Mouse (Mus musculus) CH12.LX (cell line): ENCODE results near the gene Dok5. TPM values are rescaled to one million over a fixed set of nuclear protein-coding genes. Genes with fewer than 3 reads are reported as not detected.

ENCODE experiments used
- DNase-seq: peaks from one replicate; pipeline ENCODE4 v3.0.0-alpha.2; 2013; ENCODE audit errors: extremely low read depth
- H3K27ac ChIP-seq: 2 replicates; pipeline ENCODE4 v1.5.1; 2012; ENCODE audit warnings: low read depth, mild to moderate bottlenecking, control low read depth, moderate library complexity; ENCODE audit not compliant: insufficient read depth
- H3K27me3 ChIP-seq: replicated peaks from 2 replicates; pipeline ENCODE3; 2012; ENCODE audit warnings: inconsistent platforms
- H3K36me3 ChIP-seq, 2 experiments: replicated peaks in 1 of 2; 2 replicates each; pipeline versions ENCODE3 to v1.6.1; 2012; ENCODE audit warnings: inconsistent platforms in 1 of 2, low read length in 1 of 2, mild to moderate bottlenecking in 1 of 2, mixed read lengths in 1 of 2, moderate library complexity in 1 of 2; ENCODE audit not compliant: control insufficient read depth in 1 of 2, insufficient read depth in 1 of 2
- H3K4me1 ChIP-seq, 2 experiments: 2 replicates each; pipeline ENCODE4 v1.6.1; 2012; ENCODE audit warnings: inconsistent platforms in 1 of 2, moderate library complexity in 1 of 2; ENCODE audit not compliant: insufficient read depth in 2 of 2, control insufficient read depth in 1 of 2
- H3K4me2 ChIP-seq: 2 replicates; pipeline ENCODE4 v1.6.1; 2012; ENCODE audit warnings: low read depth, mild to moderate bottlenecking, control low read depth; ENCODE audit not compliant: poor library complexity, insufficient read depth, severe bottlenecking
- H3K4me3 ChIP-seq, 3 experiments: fragments of 150-350 bp in 1 of 3; sonication (generic) in 1 of 3; replicated peaks in 1 of 3; 2 replicates each; pipeline versions ENCODE3 to v1.5.1; 2011 to 2012; ENCODE audit warnings: low read depth in 2 of 3, low read length in 2 of 3, mild to moderate bottlenecking in 2 of 3, moderate library complexity in 2 of 3, control low read depth in 1 of 3, improper control_type of control experiment in 1 of 3, inconsistent platforms in 1 of 3, mixed read lengths in 1 of 3; ENCODE audit not compliant: poor library complexity in 1 of 3
- H3K79me2 ChIP-seq: replicated peaks from 2 replicates; pipeline ENCODE4 v1.6.1; 2012; ENCODE audit warnings: mild to moderate bottlenecking, moderate library complexity; ENCODE audit not compliant: control insufficient read depth, poor library complexity, insufficient read depth, severe bottlenecking; ENCODE audit errors: extremely low read depth
- H3K9ac ChIP-seq: 2 replicates; pipeline ENCODE4 v1.6.1; 2012; ENCODE audit warnings: low read depth, mild to moderate bottlenecking, control low read depth, moderate library complexity; ENCODE audit not compliant: insufficient read depth
- H3K9me3 ChIP-seq: replicated peaks from 2 replicates; pipeline ENCODE3; 2012; ENCODE audit warnings: low read length, inconsistent platforms, mixed read lengths
- CHD1 ChIP-seq: IDR thresholded peaks from 2 replicates; pipeline ENCODE4 v1.6.1; 2012; ENCODE audit warnings: low read depth, low read length, improper control_type of control experiment, inconsistent platforms
- CTCF ChIP-seq, 2 experiments: IDR thresholded peaks in 1 of 2; conservative IDR thresholded peaks in 1 of 2; 2 replicates each; pipeline ENCODE4 v1.5.1; 2011 to 2012; ENCODE audit warnings: low read depth in 2 of 2, low read length in 2 of 2, improper control_type of control experiment in 1 of 2, inconsistent platforms in 1 of 2, mild to moderate bottlenecking in 1 of 2, moderate library complexity in 1 of 2
- E2F4 ChIP-seq: IDR thresholded peaks from 2 replicates; pipeline ENCODE4 v1.6.1; 2011; ENCODE audit warnings: low read depth, low read length, improper control_type of control experiment; ENCODE audit not compliant: insufficient replicate concordance
- ELF1 ChIP-seq: IDR thresholded peaks from 2 replicates; pipeline ENCODE4 v1.6.1; 2014; ENCODE audit warnings: low read depth, mild to moderate bottlenecking, inconsistent platforms, low read length, improper control_type of control experiment
- EP300 ChIP-seq: IDR thresholded peaks from 2 replicates; pipeline ENCODE4 v1.6.1; 2011; ENCODE audit warnings: low read length, improper control_type of control experiment
- HCFC1 ChIP-seq: IDR thresholded peaks from 2 replicates; pipeline ENCODE4 v1.6.1; 2012; ENCODE audit warnings: low read depth, mild to moderate bottlenecking, inconsistent platforms, low read length, improper control_type of control experiment
- JUND ChIP-seq: conservative IDR thresholded peaks from 2 replicates; pipeline ENCODE4 v1.6.1; 2011; ENCODE audit warnings: low read depth, low read length, improper control_type of control experiment
- KAT2A ChIP-seq: IDR thresholded peaks from 2 replicates; pipeline ENCODE4 v1.6.1; 2012; ENCODE audit warnings: low read length, improper control_type of control experiment, inconsistent platforms; ENCODE audit not compliant: insufficient replicate concordance
- MAFK ChIP-seq: IDR thresholded peaks from 2 replicates; pipeline ENCODE4 v1.6.1; 2011; ENCODE audit warnings: low read length, improper control_type of control experiment; ENCODE audit not compliant: insufficient replicate concordance
- MAX ChIP-seq: IDR thresholded peaks from 2 replicates; pipeline ENCODE4 v1.6.1; 2011; ENCODE audit warnings: low read length, improper control_type of control experiment
- MEF2A ChIP-seq: IDR thresholded peaks from 2 replicates; pipeline ENCODE4 v1.6.1; 2014; ENCODE audit warnings: low read depth, mild to moderate bottlenecking, inconsistent platforms, low read length, improper control_type of control experiment, borderline replicate concordance
- MYC ChIP-seq: IDR thresholded peaks from 2 replicates; pipeline ENCODE4 v1.6.1; 2011; ENCODE audit warnings: low read depth, mild to moderate bottlenecking, improper control_type of control experiment, low read length
- NELFE ChIP-seq: IDR thresholded peaks from 2 replicates; pipeline ENCODE4 v1.6.1; 2011; ENCODE audit warnings: low read depth, low read length, improper control_type of control experiment
- NRF1 ChIP-seq: IDR thresholded peaks from 2 replicates; pipeline ENCODE4 v1.6.1; 2014; ENCODE audit warnings: low read depth, mild to moderate bottlenecking, inconsistent platforms, low read length, improper control_type of control experiment, moderate library complexity
- PAX5 ChIP-seq: IDR thresholded peaks from 2 replicates; pipeline ENCODE4 v1.6.1; 2012; ENCODE audit warnings: low read length, inconsistent platforms, mixed read lengths
- POLR2AphosphoS2 ChIP-seq: IDR thresholded peaks from 2 replicates; pipeline ENCODE4 v1.6.1; 2011; ENCODE audit warnings: low read depth, low read length, improper control_type of control experiment
- SIN3A ChIP-seq: IDR thresholded peaks from 2 replicates; pipeline ENCODE4 v1.6.1; 2012; ENCODE audit warnings: low read length, improper control_type of control experiment, inconsistent platforms
- SMC3 ChIP-seq: IDR thresholded peaks from 2 replicates; pipeline ENCODE4 v1.6.1; 2011; ENCODE audit warnings: low read depth, low read length, improper control_type of control experiment
- TCF12 ChIP-seq: IDR thresholded peaks from 2 replicates; pipeline ENCODE4 v1.6.1; 2014; ENCODE audit warnings: low read depth, mild to moderate bottlenecking, inconsistent platforms, low read length, improper control_type of control experiment
- USF1 ChIP-seq: IDR thresholded peaks from 2 replicates; pipeline ENCODE4 v1.6.1; 2014; ENCODE audit warnings: low read depth, mild to moderate bottlenecking, inconsistent platforms, low read length, improper control_type of control experiment
- ZMIZ1 ChIP-seq: IDR thresholded peaks from 2 replicates; pipeline ENCODE4 v1.6.1; 2012; ENCODE audit warnings: low read depth, mild to moderate bottlenecking, inconsistent platforms, low read length, improper control_type of control experiment
- ZNF384 ChIP-seq: IDR thresholded peaks from 2 replicates; pipeline ENCODE4 v1.6.1; 2012; ENCODE audit warnings: low read depth, low read length, improper control_type of control experiment, inconsistent platforms
- dilution Hi-C: fragments of 300-500 bp; cut with MboI; formaldehyde crosslinking; loops from 2 replicates; pipeline ENCODE4 v1.14.3; 2020; ENCODE audit warnings: low sequenced_read_pairs; ENCODE audit not compliant: extremely low pct_unique_long_range_greater_than_20kb, extremely low pct_ligation_motif_present
- in situ Hi-C: fragments of 300-500 bp; cut with MboI; formaldehyde crosslinking; loops from 3 replicates; pipeline ENCODE4 v1.14.3; 2019; ENCODE audit warnings: low sequenced_read_pairs, low pct_ligation_motif_present, low pct_unique_long_range_greater_than_20kb, mixed read lengths
- polyA plus RNA-seq: library from polyadenylated mRNA; unstranded; fragments of >175 nt; gene quantifications from 2 replicates; pipeline ENCODE4 v1.2.1, GENCODE M21; 2012; ENCODE audit warnings: low read depth; ENCODE audit not compliant: insufficient read length
- total RNA-seq, 2 experiments: library from RNA; depleted of rRNA; stranded (reverse); fragments of 300-350 nt in 1 of 2; fragments of >200 nt in 1 of 2; gene quantifications; 2 replicates each; pipeline ENCODE4 v1.2.3; 2012 to 2014

Dok5 gene
- total and polyA plus RNA-seq, 3 experiments = not detected

DNA sequence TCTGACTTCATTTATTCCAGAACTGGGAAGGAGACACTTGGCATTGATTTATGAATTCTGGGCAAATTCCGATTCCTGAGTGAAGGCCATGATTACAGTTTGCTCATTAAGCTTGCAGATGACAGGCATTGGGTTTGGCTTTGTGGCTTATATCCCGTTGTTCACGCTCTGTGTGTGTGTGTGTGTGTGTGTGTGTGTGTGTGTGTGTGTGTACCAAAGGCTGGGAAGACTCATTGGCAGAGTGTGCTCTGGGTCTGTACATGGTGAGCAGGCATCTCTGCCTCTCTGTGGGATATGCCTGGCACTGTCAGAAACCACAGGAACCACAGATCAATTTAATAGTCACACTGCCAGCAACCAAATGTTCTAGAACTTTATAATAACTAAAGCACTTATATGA lies 17.3 kb downstream of the Dok5 start:
- H3K27me3 ChIP-seq = no peaks in the 10 kb centered on the region
- TF ChIP-seq POLR2AphosphoS2 (no peak), PAX5 (no peak), JUND (no peak), MAX (no peak), E2F4 (no peak), CHD1 (no peak), SMC3 (no peak), NRF1 (no peak), ZMIZ1 (no peak), HCFC1 (no peak), CTCF (conservative IDR thresholded peaks at IDR 0.05 in 1 of 2, IDR thresholded peaks at IDR 0.05 in 1 of 2; ENCODE audit: low read depth in 2 of 2, low read length in 2 of 2) (no peak), KAT2A (no peak)
- H3K4me1 ChIP-seq = no peaks in the 10 kb centered on the region
- in situ Hi-C loops (no loop called here), dilution Hi-C loops (no loop called here)
- no peak overlapping the region for H3K9ac ChIP-seq
- no peak overlapping the region for H3K27ac ChIP-seq
- no peak overlapping the region for H3K4me3 ChIP-seq
- no peaks in the 10 kb centered on the region for H3K36me3 ChIP-seq
- no peaks in the 10 kb centered on the region for H3K79me2 ChIP-seq
- no peak for DNase-seq
- H3K9me3 ChIP-seq = peaks cover 84% of the 10 kb centered on the region
- H3K4me2 ChIP-seq = no peak overlapping the region

DNA sequence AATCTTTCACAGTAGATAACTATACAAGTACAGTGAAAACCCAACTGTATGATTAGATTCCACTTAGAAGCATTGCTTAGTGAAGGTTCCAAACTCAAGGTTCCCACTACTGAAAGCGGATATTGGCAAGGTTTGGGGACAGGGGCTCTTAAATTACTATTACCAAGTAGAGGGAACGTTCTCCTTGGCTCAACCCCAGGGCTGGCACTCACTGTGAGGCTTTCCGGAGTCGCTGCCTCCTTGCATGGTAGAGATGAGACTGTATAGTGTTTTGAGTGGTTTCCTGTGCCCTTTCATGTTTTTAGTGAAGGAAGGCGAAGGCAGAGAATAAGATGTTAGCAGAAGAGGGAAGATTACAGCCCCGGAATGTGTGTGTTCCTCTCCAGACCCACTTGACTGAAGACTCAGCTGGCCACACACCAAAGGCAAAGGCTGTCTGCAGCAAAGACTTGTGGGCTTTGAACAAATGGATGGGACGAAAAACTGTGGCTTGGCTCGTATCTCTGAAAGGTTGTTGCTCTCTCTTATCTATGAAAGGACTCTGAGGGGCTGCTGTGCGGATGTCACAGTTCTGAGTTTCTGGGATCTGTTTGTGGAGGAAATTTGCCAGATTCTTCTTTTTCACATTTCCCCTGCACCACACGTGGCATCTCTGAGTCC lies 20.7 kb downstream of the Dok5 start:
- H3K9ac ChIP-seq = no peak overlapping the region
- no peak for TF ChIP-seq PAX5
- no peak for TF ChIP-seq CHD1
- no peak for TF ChIP-seq KAT2A
- no peak for TF ChIP-seq ZNF384
- no peak for TF ChIP-seq EP300
- TF ChIP-seq USF1 = no peak
- no peak for TF ChIP-seq MYC
- TF ChIP-seq MEF2A = no peak
- TF ChIP-seq HCFC1 = no peak
- TF ChIP-seq MAX = no peak
- TF ChIP-seq TCF12 = no peak
- TF ChIP-seq POLR2AphosphoS2 = no peak
- TF ChIP-seq SIN3A = no peak
- TF ChIP-seq ELF1 = no peak
- no peak for TF ChIP-seq NELFE
- TF ChIP-seq MAFK = no peak
- TF ChIP-seq, all 38 proteins: peak for 0
- Histone ChIP-seq H3K27me3 (no peaks in the 10 kb centered on the region), H3K4me2 (no peak overlapping the region), H3K4me3 (no peak overlapping the region), H3K36me3 (no peaks in the 10 kb centered on the region), H3K4me1 (no peaks in the 10 kb centered on the region), H3K27ac (no peak overlapping the region), H3K9me3 (peaks cover 88% of the 10 kb centered on the region), H3K79me2 (no peaks in the 10 kb centered on the region)
- in situ Hi-C loops = no loop called here
- DNase-seq = no peak
- dilution Hi-C loops = no loop called here
